Mouse (Mus musculus): ENCODE results near the gene Arhgef17. TPM values are rescaled to one million over a fixed set of nuclear protein-coding genes. Genes with fewer than 3 reads are reported as not detected.

Arhgef17 gene
- 100 to 1,000 TPM; 128 to 134 TPM for total RNA-seq (2021)

GRCm38 (mm10) chr7:100931926-100932480, at the start of gene Arhgef17:
Gene Arhgef17 (minus strand): TSS chr7:100932107.
- no peak for DNase-seq (ENCODE audit: low spot score in 2 of 2)
- intact Hi-C loops (cut with DNase I) = loop anchor here (1.0 kb wide), 1 partner anchor 25 kb away; no protein-coding TSS in a partner anchor

DNA sequence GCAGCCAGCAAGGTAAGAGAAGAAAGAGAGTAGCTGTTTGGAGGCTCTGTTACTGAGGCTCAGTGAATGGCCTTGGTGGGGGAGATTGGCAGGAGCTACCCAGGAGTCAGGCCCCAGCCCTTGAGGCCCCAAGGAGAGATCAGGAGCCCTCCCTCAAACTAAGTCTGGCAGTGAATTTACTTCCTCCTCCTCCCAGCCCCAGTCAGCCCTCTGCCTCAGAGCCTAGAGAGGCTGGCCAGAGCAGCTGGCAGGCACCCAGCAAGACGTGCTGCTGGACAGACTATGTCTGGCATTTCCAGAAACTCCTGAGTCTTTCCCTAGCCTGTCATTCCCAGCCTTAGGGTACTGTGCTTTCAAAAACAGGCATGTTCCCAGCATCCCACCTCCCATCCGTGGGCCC, 47.3 kb upstream of the Arhgef17 start:
- intact Hi-C loops (cut with DNase I) = no loop called here
- no peak for DNase-seq (ENCODE audit: low spot score in 2 of 2)

- DNase-seq (ENCODE audit: low spot score in 2 of 2) = no peak
- intact Hi-C loops (cut with DNase I) = no loop called here
These were observed 46.3 kb upstream of the Arhgef17 start for GRCm38 (mm10) chr7:100978171-100978570.

- DNase-seq (ENCODE audit: low spot score in 2 of 2) = no peak
- intact Hi-C loops (cut with DNase I) = no loop called here
These were observed 42.4 kb upstream of the Arhgef17 start, which contains the start of gene P2ry6 for GRCm38 (mm10) chr7:100974135-100974903. Gene P2ry6 (minus strand): TSS chr7:100974649.

DNA sequence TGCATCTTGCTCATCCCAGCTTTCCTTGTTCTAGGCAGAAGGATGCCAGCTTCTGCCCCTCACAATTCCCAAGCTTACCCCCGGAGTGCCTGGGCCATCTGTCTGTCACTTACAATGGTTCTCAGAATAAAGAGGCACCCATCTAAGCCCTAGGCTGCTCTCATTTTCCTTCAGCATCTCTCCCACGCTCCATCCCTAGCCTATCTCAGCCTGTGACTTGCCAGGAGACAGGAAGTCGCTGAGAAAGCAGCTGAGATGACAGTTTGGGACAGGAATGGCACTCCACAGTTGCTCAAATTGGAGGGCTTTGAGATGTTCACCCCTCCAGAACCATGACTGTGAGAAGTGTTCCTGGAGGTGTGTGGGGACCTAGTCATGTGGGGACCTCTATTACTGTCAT, 41.0 kb upstream of the Arhgef17 start:
- DNase-seq (ENCODE audit: low spot score in 2 of 2) = no peak

GRCm38 (mm10) chr7:100968874-100969659, 37.2 kb upstream of the Arhgef17 start:
- intact Hi-C loops (cut with DNase I) = no loop called here

More for the DNA sequence above, 41.0 kb upstream of the Arhgef17 start:
- intact Hi-C loops (cut with DNase I) = no loop called here

GRCm38 (mm10) chr7:100968376-100968775, 36.5 kb upstream of the Arhgef17 start:
- intact Hi-C loops (cut with DNase I) = no loop called here
- no peak for DNase-seq (ENCODE audit: low spot score in 2 of 2)

More at GRCm38 (mm10) chr7:100968874-100969659, 37.2 kb upstream of the Arhgef17 start:
- no peak for DNase-seq (ENCODE audit: low spot score in 2 of 2)

DNA sequence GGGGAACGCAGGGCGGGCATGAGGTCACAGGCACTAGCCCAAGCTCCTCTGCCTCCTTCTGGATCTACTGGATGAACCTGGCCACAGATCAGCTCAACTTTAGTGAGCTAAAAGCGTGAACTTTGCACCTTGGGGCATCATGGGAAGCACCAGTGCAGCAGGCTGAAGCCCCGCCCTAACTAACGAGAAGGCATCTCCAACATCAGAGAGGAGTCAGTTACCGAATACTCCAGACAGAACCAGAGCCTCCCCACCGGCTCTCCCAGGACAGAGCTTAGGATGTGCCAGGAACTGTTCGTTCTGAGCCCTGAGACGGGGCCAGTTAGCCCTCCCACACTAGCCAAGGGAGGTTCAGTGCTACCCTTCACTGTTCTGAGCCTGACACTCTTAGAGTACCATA, 35.9 kb upstream of the Arhgef17 start:
- intact Hi-C loops (cut with DNase I) = no loop called here
- no peak for DNase-seq (ENCODE audit: low spot score in 2 of 2)

- intact Hi-C loops (cut with DNase I) = no loop called here
- no peak for DNase-seq (ENCODE audit: low spot score in 2 of 2)
These were observed 34.1 kb upstream of the Arhgef17 start for GRCm38 (mm10) chr7:100966014-100966413.

DNA sequence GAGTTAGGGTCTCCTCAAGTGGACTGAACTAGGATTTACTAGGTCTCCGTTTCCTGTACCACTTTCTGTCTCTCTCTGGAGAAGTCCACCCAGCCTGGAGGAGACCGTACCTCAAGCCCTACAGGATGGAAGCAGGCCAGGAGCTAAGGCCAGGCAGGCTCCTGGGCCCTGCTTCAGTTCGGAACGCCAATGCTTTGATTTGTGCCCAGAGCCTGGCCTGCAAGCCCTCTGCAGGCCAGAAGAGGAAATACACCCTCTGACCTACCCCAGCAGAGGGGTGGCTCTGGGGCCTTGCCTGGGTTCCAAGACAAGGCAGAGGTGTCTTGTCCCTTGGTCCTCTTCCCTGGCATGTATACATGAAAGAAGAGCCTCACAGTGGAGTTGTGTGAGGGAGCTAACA, 33.2 kb upstream of the Arhgef17 start:
- no peak for DNase-seq (ENCODE audit: low spot score in 2 of 2)

GRCm38 (mm10) chr7:100964242-100964641, 32.3 kb upstream of the Arhgef17 start:
- intact Hi-C loops (cut with DNase I) = no loop called here
- DNase-seq (ENCODE audit: low spot score in 2 of 2) = no peak

More for the DNA sequence above, 33.2 kb upstream of the Arhgef17 start:
- intact Hi-C loops (cut with DNase I) = no loop called here

DNA sequence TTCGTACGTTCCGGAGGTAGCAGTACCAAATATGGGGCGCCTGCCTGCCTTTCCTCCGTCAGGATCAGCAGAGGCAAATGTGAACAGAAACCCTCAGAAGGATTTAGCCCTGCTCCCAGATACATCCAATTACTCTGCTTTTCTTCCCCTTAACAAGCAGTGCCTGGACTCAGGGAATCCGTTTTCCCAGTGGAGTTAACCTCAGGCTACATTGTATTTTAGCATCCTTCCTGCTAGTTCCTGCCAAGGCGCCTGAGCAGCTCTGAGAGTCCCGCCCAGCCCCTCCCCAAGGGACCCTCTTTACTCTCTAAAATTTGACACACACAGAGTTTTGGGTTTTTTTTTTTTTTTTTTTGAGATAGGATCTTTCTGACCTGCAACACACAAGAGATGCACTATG, 31.5 kb upstream of the Arhgef17 start:
- DNase-seq (ENCODE audit: low spot score in 2 of 2) = no peak
- intact Hi-C loops (cut with DNase I) = no loop called here

DNA sequence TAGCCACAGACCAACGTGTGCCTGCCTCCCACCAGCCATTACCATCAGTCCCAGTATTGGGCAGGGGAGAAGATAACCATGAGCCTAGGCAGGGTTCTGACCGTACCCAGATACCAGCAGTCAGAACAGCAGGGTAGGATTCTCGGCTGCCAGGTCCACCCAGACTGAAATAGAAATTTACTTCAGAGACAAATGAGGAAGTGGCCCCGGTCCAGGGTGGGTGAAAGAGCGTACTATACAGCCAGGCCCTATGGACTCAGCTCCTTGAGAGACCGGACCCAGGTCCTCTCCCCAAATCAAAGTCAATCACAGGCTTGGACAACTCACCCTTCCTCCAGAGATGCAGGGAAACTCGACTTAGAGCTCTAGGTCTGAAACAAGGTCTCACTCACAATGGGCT, 29.2 kb upstream of the Arhgef17 start:
- intact Hi-C loops (cut with DNase I) = no loop called here
- DNase-seq (ENCODE audit: low spot score in 2 of 2) = no peak

- intact Hi-C loops (cut with DNase I) = no loop called here
These were observed 28.6 kb upstream of the Arhgef17 start for GRCm38 (mm10) chr7:100960462-100960861.

DNA sequence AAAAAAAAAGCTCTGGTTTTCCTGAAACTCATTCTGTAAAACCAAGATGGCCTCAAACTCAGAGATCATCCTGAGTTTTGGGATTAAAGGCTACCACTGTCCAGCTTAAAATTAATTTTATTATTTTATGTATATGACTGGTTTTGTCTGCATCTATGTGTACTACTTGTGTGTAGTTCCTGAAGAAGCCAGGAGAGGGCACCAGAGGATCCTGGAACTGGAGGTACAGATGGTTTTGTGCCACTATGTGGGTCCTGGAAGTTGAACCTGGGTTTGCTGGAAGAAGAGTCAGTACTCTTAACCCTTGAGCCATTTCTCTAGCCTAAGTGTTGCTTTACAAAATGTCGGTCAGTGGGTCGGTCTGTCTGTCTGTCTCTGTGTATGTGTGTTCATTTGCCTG, 26.5 kb upstream of the Arhgef17 start:
- no peak for DNase-seq (ENCODE audit: low spot score in 2 of 2)
- intact Hi-C loops (cut with DNase I) = no loop called here

More at GRCm38 (mm10) chr7:100960462-100960861, 28.6 kb upstream of the Arhgef17 start:
- no peak for DNase-seq (ENCODE audit: low spot score in 2 of 2)

GRCm38 (mm10) chr7:100952686-100953085, 20.8 kb upstream of the Arhgef17 start:
- no peak for DNase-seq (ENCODE audit: low spot score in 2 of 2)
- intact Hi-C loops (cut with DNase I) = no loop called here

GRCm38 (mm10) chr7:100951903-100952302, 20.0 kb upstream of the Arhgef17 start:
- intact Hi-C loops (cut with DNase I) = no loop called here
- no peak for DNase-seq (ENCODE audit: low spot score in 2 of 2)

GRCm38 (mm10) chr7:100950481-100951010, 18.6 kb upstream of the Arhgef17 start:
- DNase-seq (ENCODE audit: low spot score in 2 of 2) = no peak
- intact Hi-C loops (cut with DNase I) = no loop called here

GRCm38 (mm10) chr7:100950031-100950430, 18.1 kb upstream of the Arhgef17 start:
- no peak for DNase-seq (ENCODE audit: low spot score in 2 of 2)
- intact Hi-C loops (cut with DNase I) = no loop called here

DNA sequence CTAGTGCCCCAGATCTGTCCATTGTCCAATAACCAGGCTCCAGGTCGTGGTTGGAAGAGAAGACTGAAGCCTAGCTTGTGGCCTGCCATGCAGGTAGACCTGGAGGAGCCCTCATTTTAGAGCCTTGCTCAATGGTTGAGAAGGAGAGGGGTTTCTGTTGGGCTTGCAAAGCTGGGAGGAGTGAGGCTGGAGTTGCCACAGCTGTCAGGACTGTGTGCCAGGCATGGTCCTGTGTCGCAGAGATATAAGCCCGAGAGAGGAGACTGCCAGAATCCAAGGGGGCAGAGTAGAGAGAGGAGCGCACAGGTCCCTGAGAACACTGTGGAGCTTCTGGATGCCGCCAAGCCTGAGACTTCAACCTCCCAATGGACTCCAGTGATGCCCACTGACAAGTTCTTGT, 12.8 kb upstream of the Arhgef17 start:
- no peak for DNase-seq (ENCODE audit: low spot score in 2 of 2)
- intact Hi-C loops (cut with DNase I) = loop anchor here (2.0 kb wide), 1 partner anchor 106 kb away; no protein-coding TSS in a partner anchor

Data from left cerebral cortex, postnatal 36 days (tissue).